Mouse (Mus musculus): ENCODE data around the gene Fkbp4. TPM values are rescaled to one million over a fixed set of nuclear protein-coding genes. Genes with fewer than 3 reads are reported as not detected.
"Not testable (repeated sequence)": the region's sequence is repeated elsewhere in the genome, so short reads cannot be mapped to it uniquely, and the experiment has no call there.

Gene Fkbp4
- polyA plus RNA-seq, 1 experiment from 2014 or later, result 612 TPM

- not testable (repeated sequence) for H3K4me2 ChIP-seq (ENCODE audit: low read depth, low read length); DNase-seq (ENCODE audit: low spot score); H3K4me1 ChIP-seq (ENCODE audit: control insufficient read depth, insufficient read depth, low read length); H3K4me3 ChIP-seq (ENCODE audit: low read depth, low read length); H3K27ac ChIP-seq (replicated peaks; ENCODE audit: low read depth, low read length); H3K36me3 ChIP-seq (replicated peaks; ENCODE audit: control insufficient read depth, insufficient read depth, low read depth, low read length); H3K27me3 ChIP-seq (ENCODE audit: control insufficient read depth, insufficient read depth, low read length); H3K9me3 ChIP-seq (replicated peaks; ENCODE audit: control insufficient read depth, low read length); ATAC-seq (replicated peaks; ENCODE audit: insufficient number of reproducible peaks, low FRiP score, low TSS enrichment, low read depth); H3K9ac ChIP-seq (replicated peaks; ENCODE audit: low read length)
- WGBS, result 78% methylated on average over 1 of the region's 1 CpGs
These were observed 57.8 kb downstream of the Fkbp4 start for GRCm38 (mm10) chr6:128380594-128381167.

Other genes with a start within 250 kb of the Fkbp4 start
- gene Tead4, start 137.9 kb downstream of the Fkbp4 start, polyA plus RNA-seq (2014; fragmentation: Nextera tagmentation; extraction: Ambion mirVana), result 1.4 and 2.3 TPM in 2 replicates
- gene Tulp3, start 82.8 kb downstream of the Fkbp4 start, polyA plus RNA-seq (2014; fragmentation: Nextera tagmentation; extraction: Ambion mirVana), result 16.6 and 18.2 TPM in 2 replicates
- 172 and 174 TPM in 2 replicates for gene Rhno1, start 75.8 kb downstream of the Fkbp4 start, polyA plus RNA-seq (2014; fragmentation: Nextera tagmentation; extraction: Ambion mirVana)
- gene Foxm1, start 75.7 kb downstream of the Fkbp4 start, polyA plus RNA-seq (2014; fragmentation: Nextera tagmentation; extraction: Ambion mirVana), result 40.7 and 43.4 TPM in 2 replicates
- 0.31 and 0.36 TPM in 2 replicates for gene Tex52, start 63.2 kb downstream of the Fkbp4 start, polyA plus RNA-seq (2014; fragmentation: Nextera tagmentation; extraction: Ambion mirVana)
- gene Gm44596, start 63.2 kb downstream of the Fkbp4 start, polyA plus RNA-seq (2014; fragmentation: Nextera tagmentation; extraction: Ambion mirVana), result not detected in 2 replicates
- gene Nrip2, start 39.4 kb downstream of the Fkbp4 start, polyA plus RNA-seq (2014; fragmentation: Nextera tagmentation; extraction: Ambion mirVana), result 1.6 and 2.0 TPM in 2 replicates
- gene Itfg2, start 13.7 kb downstream of the Fkbp4 start, polyA plus RNA-seq (2014; fragmentation: Nextera tagmentation; extraction: Ambion mirVana), result 26.9 and 28.1 TPM in 2 replicates
- not detected in 2 replicates for gene Pzp, start 88.0 kb upstream of the Fkbp4 start, polyA plus RNA-seq (2014; fragmentation: Nextera tagmentation; extraction: Ambion mirVana)
- not detected in 2 replicates for gene A2ml1, start 142.9 kb upstream of the Fkbp4 start, polyA plus RNA-seq (2014; fragmentation: Nextera tagmentation; extraction: Ambion mirVana)
- gene Klrb1a, start 184.9 kb upstream of the Fkbp4 start, polyA plus RNA-seq (2014; fragmentation: Nextera tagmentation; extraction: Ambion mirVana), result not detected in 2 replicates
- gene Clec2h, start 223.7 kb upstream of the Fkbp4 start, polyA plus RNA-seq (2014; fragmentation: Nextera tagmentation; extraction: Ambion mirVana), result not detected in 2 replicates

Measured in embryonic facial prominence, embryonic 11.5 days (tissue).